Comparison of ENCODE assay signal across 7 mouse cellular contexts in genomic region chr17:79355271-79355991, GRCm38 (mm10). TPM values are rescaled to one million over a fixed set of nuclear protein-coding genes. Genes with fewer than 3 reads are reported as not detected.
DNase-seq lines count a peak whose midpoint lies in the region; ATAC-seq and TF ChIP-seq lines count a peak whose summit lies in the region.

No protein-coding gene starts in this region.

- H3K27ac ChIP-seq in embryonic facial prominence, embryonic 11.5 days (replicated peaks; ENCODE audit: low read depth, low read length): peak overlapping the region; percentile 43
- H3K27ac ChIP-seq in kidney, adult 2 months (ENCODE audit: insufficient read depth, low read depth, low read length): peak overlapping the region; percentile 26
- H3K27ac ChIP-seq in limb, embryonic 14.5 days (replicated peaks; ENCODE audit: low read depth, low read length): peak overlapping the region; percentile 55; the same call in 1 of the 2 replicates
- peak overlapping the region; percentile 95 for H3K27ac ChIP-seq in midbrain, embryonic 15.5 days

- peak; percentile 66 to 79 for DNase-seq in adrenal gland, postnatal 36 days
- peak; percentile 72 for DNase-seq in embryonic facial prominence, embryonic 11.5 days (ENCODE audit: low spot score)
- DNase-seq in heart, adult 18-20 months: peak; percentile 81 to 85
- DNase-seq in kidney, adult 2 months: peak; percentile 81
- peak; percentile 52 for DNase-seq in limb, embryonic 14.5 days (ENCODE audit: low spot score)
- DNase-seq in spleen, adult 18-20 months: peak; percentile 61 to 65

- H3K4me2 ChIP-seq in embryonic facial prominence, embryonic 11.5 days (ENCODE audit: low read depth, low read length): peak overlapping the region; percentile 97
- H3K4me2 ChIP-seq in limb, embryonic 14.5 days (replicated peaks; ENCODE audit: low read depth, low read length, severe bottlenecking): peak overlapping the region; percentile 100
- H3K4me2 ChIP-seq in midbrain, embryonic 15.5 days: peak overlapping the region; percentile 81

- no peaks in the 10 kb centered on the region for H3K9me3 ChIP-seq in embryonic facial prominence, embryonic 11.5 days (replicated peaks; ENCODE audit: control insufficient read depth, low read length)
- no peaks in the 10 kb centered on the region for H3K9me3 ChIP-seq in limb, embryonic 14.5 days (ENCODE audit: control insufficient read depth, low read length)
- H3K9me3 ChIP-seq in midbrain, embryonic 15.5 days: no peaks in the 10 kb centered on the region

- under 1% methylated on average over 58 of the region's 59 CpGs for WGBS in embryonic facial prominence, embryonic 11.5 days
- WGBS in kidney, adult 2 months: under 1% methylated on average over 59 of the region's 59 CpGs
- WGBS in limb, embryonic 14.5 days: 1% methylated on average over 31 of the region's 59 CpGs
- under 1% methylated on average over 58 of the region's 59 CpGs for WGBS in midbrain, embryonic 15.5 days

- peak overlapping the region; percentile 69 for H3K4me3 ChIP-seq in embryonic facial prominence, embryonic 11.5 days (ENCODE audit: low read depth, low read length)
- H3K4me3 ChIP-seq in kidney, adult 2 months (ENCODE audit: insufficient read depth, low read depth, low read length): peak overlapping the region; percentile 77
- H3K4me3 ChIP-seq in limb, embryonic 14.5 days (replicated peaks; ENCODE audit: low read length): peak overlapping the region; percentile 75
- H3K4me3 ChIP-seq in midbrain, embryonic 15.5 days: peak overlapping the region; percentile 85

- no peaks in the 10 kb centered on the region for H3K36me3 ChIP-seq in embryonic facial prominence, embryonic 11.5 days (replicated peaks; ENCODE audit: control insufficient read depth, insufficient read depth, low read depth, low read length)
- no peaks in the 10 kb centered on the region for H3K36me3 ChIP-seq in kidney, adult 2 months (ENCODE audit: control insufficient read depth, insufficient read depth, low read length)
- no peaks in the 10 kb centered on the region for H3K36me3 ChIP-seq in limb, embryonic 14.5 days (ENCODE audit: control insufficient read depth, insufficient read depth, low read length)
- no peaks in the 10 kb centered on the region for H3K36me3 ChIP-seq in midbrain, embryonic 15.5 days (replicated peaks)

- H3K27me3 ChIP-seq in embryonic facial prominence, embryonic 11.5 days (ENCODE audit: control insufficient read depth, insufficient read depth, low read length): no peaks in the 10 kb centered on the region; the same call in 1 of the 2 replicates
- no peaks in the 10 kb centered on the region for H3K27me3 ChIP-seq in kidney, adult 2 months (replicated peaks; ENCODE audit: control insufficient read depth, insufficient read depth, low read length)
- peaks cover 4% of the 10 kb centered on the region; the same call in 1 of the 2 replicates for H3K27me3 ChIP-seq in limb, embryonic 14.5 days (ENCODE audit: control insufficient read depth, insufficient read depth, low read length)
- H3K27me3 ChIP-seq in midbrain, embryonic 15.5 days (replicated peaks): 0 out of 2 replicates have a peak, but pooled peaks cover 4% of the 10 kb centered on the region

- H3K9ac ChIP-seq in embryonic facial prominence, embryonic 11.5 days (replicated peaks; ENCODE audit: low read length): peak overlapping the region; percentile 69
- H3K9ac ChIP-seq in limb, embryonic 14.5 days (ENCODE audit: low read depth, low read length, severe bottlenecking): peak overlapping the region; percentile 72
- peak overlapping the region; percentile 81 for H3K9ac ChIP-seq in midbrain, embryonic 15.5 days

- TF ChIP-seq POLR2A in kidney, adult 2 months (IDR thresholded peaks at IDR 0.05; ENCODE audit: low read depth, low read length): no peak
- 0 out of 2 replicates have a peak, but pooled peaks have one; percentile 26 for TF ChIP-seq POLR2A in limb, embryonic 14.5 days (IDR thresholded peaks at IDR 0.05; ENCODE audit: borderline replicate concordance, extremely low read depth, insufficient read depth, insufficient read length)

- no peak for TF ChIP-seq CTCF in kidney, adult 2 months (conservative IDR thresholded peaks at IDR 0.05; ENCODE audit: insufficient read depth, insufficient read length, low read depth, low read length)

- no peaks in the 10 kb centered on the region for H3K4me1 ChIP-seq in embryonic facial prominence, embryonic 11.5 days (ENCODE audit: control insufficient read depth, insufficient read depth, low read length)
- no peaks in the 10 kb centered on the region for H3K4me1 ChIP-seq in kidney, adult 2 months (ENCODE audit: control insufficient read depth, insufficient read depth, low read length)
- peaks cover 30% of the 10 kb centered on the region for H3K4me1 ChIP-seq in limb, embryonic 14.5 days (ENCODE audit: control insufficient read depth, insufficient read depth, low read length)
- peaks cover 35% of the 10 kb centered on the region for H3K4me1 ChIP-seq in midbrain, embryonic 15.5 days

- ATAC-seq in embryonic facial prominence, embryonic 11.5 days (replicated peaks; ENCODE audit: insufficient number of reproducible peaks, low FRiP score, low TSS enrichment, low read depth): peak; percentile 61
- peak; percentile 42 for ATAC-seq in limb, embryonic 14.5 days (ENCODE audit: low FRiP score, low read depth)
- peak; percentile 87 for ATAC-seq in midbrain, embryonic 15.5 days (replicated peaks)

RNA-seq across cellular contexts. Expression of gene Cdc42ep3, which starts 0.5 kb away (rescaled TPM):
- 1 to 10 TPM; 6.7 to 8.6 TPM for total RNA-seq in adrenal gland, postnatal 36 days (2021)
- 36.0 and 43.1 TPM in 2 replicates for polyA plus RNA-seq in embryonic facial prominence, embryonic 11.5 days (2014; fragmentation: Nextera tagmentation; extraction: Ambion mirVana)
- 10 to 100 TPM; 23.5 to 29.8 TPM for total RNA-seq in heart, adult 18-20 months (2021)
- 12.0 and 14.2 TPM in 2 replicates for polyA plus RNA-seq in kidney, adult 2 months (2012; rRNA removed)
- polyA plus RNA-seq in limb, embryonic 14.5 days (2012; rRNA removed): 26.6 and 35.1 TPM in 2 replicates
- polyA plus RNA-seq in limb, embryonic 14.5 days (2014; fragmentation: Nextera tagmentation; extraction: Ambion mirVana): 69.4 and 72.5 TPM in 2 replicates
- polyA plus RNA-seq in midbrain, embryonic 15.5 days (2015; fragmentation: Nextera tagmentation; extraction: Ambion mirVana): 43.1 and 48.5 TPM in 2 replicates

Comparison
In these comparisons a context has a peak if more than half of its experiments do, and no peak if none do; other contexts are left out.
1. Peak in every context shown above with its lines: DNase-seq, ATAC-seq, H3K4me3 ChIP-seq and H3K27ac ChIP-seq.
2. H3K27ac ChIP-seq: peak in every context shown above with its lines; median percentile 95 in midbrain, embryonic 15.5 days; 55 in limb, embryonic 14.5 days; 43 in embryonic facial prominence, embryonic 11.5 days; 26 in kidney, adult 2 months.